Mouse (Mus musculus) ES-E14 (cell line): Measurements from ENCODE around the gene Snx4.

Source experiments
- HCFC1 ChIP-seq: IDR thresholded peaks from 2 replicates; pipeline ENCODE4 v1.6.1; 2012; ENCODE audit warnings: low read length, inconsistent platforms, borderline replicate concordance; ENCODE audit not compliant: insufficient read depth
- MAFK ChIP-seq: IDR thresholded peaks from 2 replicates; pipeline ENCODE4 v1.6.1; 2014; ENCODE audit warnings: mild to moderate bottlenecking, low read depth, low read length, inconsistent platforms; ENCODE audit not compliant: insufficient read depth
- ZC3H11A ChIP-seq: IDR thresholded peaks from 2 replicates; pipeline ENCODE4 v1.6.1; 2012; ENCODE audit warnings: low read depth, mild to moderate bottlenecking, inconsistent platforms, low read length, borderline replicate concordance
- ZNF384 ChIP-seq: IDR thresholded peaks from 2 replicates; pipeline ENCODE4 v1.6.1; 2012; ENCODE audit warnings: low read depth, low read length, inconsistent platforms

DNA sequence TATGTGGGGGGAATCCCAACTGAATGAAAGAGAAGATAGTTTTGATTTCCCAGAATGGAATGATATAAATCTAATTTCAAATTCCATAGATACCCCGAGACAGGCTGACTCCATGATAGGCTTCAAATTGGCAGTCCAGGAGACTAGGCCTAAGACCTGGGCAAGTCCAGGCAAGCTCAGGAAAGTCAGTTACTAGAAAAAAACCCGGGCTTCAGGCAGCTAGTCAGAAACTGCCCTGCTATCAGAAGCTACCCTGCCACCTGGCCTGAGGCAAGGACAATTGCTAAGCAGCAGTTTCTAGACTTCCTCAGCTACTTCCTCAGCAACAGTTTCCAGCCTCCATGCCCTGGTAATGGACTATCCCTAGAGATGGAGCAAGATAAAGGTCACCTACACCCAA is 4.2 kb upstream of the Snx4 start:
- TF ChIP-seq ZC3H11A (no peak), HCFC1 (no peak), MAFK (no peak), ZNF384 (no peak; the same call in 1 of the 2 replicates)
